Mouse (Mus musculus): ENCODE results near the gene Spag7. TPM values are rescaled to one million over a fixed set of nuclear protein-coding genes. Genes with fewer than 3 reads are reported as not detected.
A peak's percentile ranks its signal among the peaks of the same experiment; 100 is the strongest.

Spag7 gene
- polyA plus RNA-seq (2012; ENCODE audit: insufficient read depth, insufficient read length, low replicate concordance, missing spikeins) = not detected in 2 replicates

- peaks cover 15% of the 10 kb centered on the region for H3K4me1 ChIP-seq (ENCODE audit: control insufficient read depth, insufficient read depth, low read length)
- H3K27ac ChIP-seq (ENCODE audit: insufficient read depth, low read depth, low read length) = peak within 1 kb of the TSS; percentile 96
- peak within 1 kb of the TSS; percentile 70 for H3K4me3 ChIP-seq (ENCODE audit: insufficient read depth, low read depth, low read length)
- WGBS = under 1% methylated on average over 44 of the region's 44 CpGs
- TF ChIP-seq POLR2A (IDR thresholded peaks at IDR 0.05; ENCODE audit: insufficient read depth, low read depth, low read length) (peak; percentile 86), CTCF (IDR thresholded peaks at IDR 0.05; ENCODE audit: insufficient read depth, low read depth, low read length) (no peak)
Measured at GRCm38 (mm10) chr11:70668771-70669505, at the start of gene Spag7. Spag7 (minus strand) TSS chr11:70669416.

- no peak for TF ChIP-seq POLR2A (IDR thresholded peaks at IDR 0.05; ENCODE audit: insufficient read depth, low read depth, low read length)
- no peak overlapping the region for H3K27ac ChIP-seq (ENCODE audit: insufficient read depth, low read depth, low read length)
- H3K4me1 ChIP-seq (ENCODE audit: control insufficient read depth, insufficient read depth, low read length) = no peaks in the 10 kb centered on the region
- 69% methylated on average over 5 of the region's 5 CpGs for WGBS
- no peak overlapping the region for H3K4me3 ChIP-seq (ENCODE audit: insufficient read depth, low read depth, low read length)
Measured at GRCm38 (mm10) chr11:70718481-70718880, 49.3 kb upstream of the Spag7 start.

GRCm38 (mm10) chr11:70715832-70716231 is 46.6 kb upstream of the Spag7 start:
- H3K27ac ChIP-seq (ENCODE audit: insufficient read depth, low read depth, low read length) = no peak overlapping the region
- WGBS = 62% methylated on average over 6 of the region's 6 CpGs
- no peak overlapping the region for H3K4me3 ChIP-seq (ENCODE audit: insufficient read depth, low read depth, low read length)
- no peak for TF ChIP-seq POLR2A (IDR thresholded peaks at IDR 0.05; ENCODE audit: insufficient read depth, low read depth, low read length)
- TF ChIP-seq CTCF (IDR thresholded peaks at IDR 0.05; ENCODE audit: insufficient read depth, low read depth, low read length) = no peak
- peaks cover 3% of the 10 kb centered on the region; the same call in 1 of the 2 replicates for H3K4me1 ChIP-seq (ENCODE audit: control insufficient read depth, insufficient read depth, low read length)

GRCm38 (mm10) chr11:70713222-70713621 is 44.0 kb upstream of the Spag7 start:
- 90% methylated on average over 6 of the region's 6 CpGs for WGBS
- no peak for TF ChIP-seq POLR2A (IDR thresholded peaks at IDR 0.05; ENCODE audit: insufficient read depth, low read depth, low read length)
- no peak for TF ChIP-seq CTCF (IDR thresholded peaks at IDR 0.05; ENCODE audit: insufficient read depth, low read depth, low read length)
- H3K4me3 ChIP-seq (ENCODE audit: insufficient read depth, low read depth, low read length) = no peak overlapping the region
- no peak overlapping the region for H3K27ac ChIP-seq (ENCODE audit: insufficient read depth, low read depth, low read length)
- peaks cover 3% of the 10 kb centered on the region; the same call in 1 of the 2 replicates for H3K4me1 ChIP-seq (ENCODE audit: control insufficient read depth, insufficient read depth, low read length)

GRCm38 (mm10) chr11:70711026-70711425 is 41.8 kb upstream of the Spag7 start:
- H3K27ac ChIP-seq (ENCODE audit: insufficient read depth, low read depth, low read length) = no peak overlapping the region
- TF ChIP-seq CTCF (IDR thresholded peaks at IDR 0.05; ENCODE audit: insufficient read depth, low read depth, low read length) (no peak), POLR2A (IDR thresholded peaks at IDR 0.05; ENCODE audit: insufficient read depth, low read depth, low read length) (no peak)
- peaks cover 8% of the 10 kb centered on the region for H3K4me1 ChIP-seq (ENCODE audit: control insufficient read depth, insufficient read depth, low read length)
- 59% methylated on average over 10 of the region's 10 CpGs for WGBS
- H3K4me3 ChIP-seq (ENCODE audit: insufficient read depth, low read depth, low read length) = no peak overlapping the region

GRCm38 (mm10) chr11:70706127-70706526 is 36.9 kb upstream of the Spag7 start:
- Histone ChIP-seq H3K27ac (ENCODE audit: insufficient read depth, low read depth, low read length) (no peak overlapping the region), H3K4me1 (ENCODE audit: control insufficient read depth, insufficient read depth, low read length) (peaks cover 19% of the 10 kb centered on the region), H3K4me3 (ENCODE audit: insufficient read depth, low read depth, low read length) (no peak overlapping the region)
- TF ChIP-seq CTCF (IDR thresholded peaks at IDR 0.05; ENCODE audit: insufficient read depth, low read depth, low read length) = no peak
- no peak for TF ChIP-seq POLR2A (IDR thresholded peaks at IDR 0.05; ENCODE audit: insufficient read depth, low read depth, low read length)
- 84% methylated on average over 3 of the region's 3 CpGs for WGBS

GRCm38 (mm10) chr11:70702781-70703180 is 33.6 kb upstream of the Spag7 start:
- WGBS = 41% methylated on average over 6 of the region's 6 CpGs
- H3K4me3 ChIP-seq (ENCODE audit: insufficient read depth, low read depth, low read length) = no peak overlapping the region

GRCm38 (mm10) chr11:70701984-70702733 is 32.9 kb upstream of the Spag7 start:
- 72% methylated on average over 6 of the region's 6 CpGs for WGBS
- H3K27ac ChIP-seq (ENCODE audit: insufficient read depth, low read depth, low read length) = no peak overlapping the region
- H3K4me3 ChIP-seq (ENCODE audit: insufficient read depth, low read depth, low read length) = no peak overlapping the region

More at GRCm38 (mm10) chr11:70702781-70703180, 33.6 kb upstream of the Spag7 start:
- Histone ChIP-seq H3K27ac (ENCODE audit: insufficient read depth, low read depth, low read length) (no peak overlapping the region), H3K4me1 (ENCODE audit: control insufficient read depth, insufficient read depth, low read length) (peaks cover 22% of the 10 kb centered on the region)
- TF ChIP-seq POLR2A (IDR thresholded peaks at IDR 0.05; ENCODE audit: insufficient read depth, low read depth, low read length) (no peak), CTCF (IDR thresholded peaks at IDR 0.05; ENCODE audit: insufficient read depth, low read depth, low read length) (no peak)

More at GRCm38 (mm10) chr11:70701984-70702733, 32.9 kb upstream of the Spag7 start:
- no peak for TF ChIP-seq POLR2A (IDR thresholded peaks at IDR 0.05; ENCODE audit: insufficient read depth, low read depth, low read length)
- TF ChIP-seq CTCF (IDR thresholded peaks at IDR 0.05; ENCODE audit: insufficient read depth, low read depth, low read length) = no peak
- H3K4me1 ChIP-seq (ENCODE audit: control insufficient read depth, insufficient read depth, low read length) = peaks cover 22% of the 10 kb centered on the region
